Mouse (Mus musculus): ENCODE data around the gene Dcp1b. TPM values are rescaled to one million over a fixed set of nuclear protein-coding genes. Genes with fewer than 3 reads are reported as not detected.

The Dcp1b gene
- total RNA-seq, 1 experiment: 2.5 TPM

DNA sequence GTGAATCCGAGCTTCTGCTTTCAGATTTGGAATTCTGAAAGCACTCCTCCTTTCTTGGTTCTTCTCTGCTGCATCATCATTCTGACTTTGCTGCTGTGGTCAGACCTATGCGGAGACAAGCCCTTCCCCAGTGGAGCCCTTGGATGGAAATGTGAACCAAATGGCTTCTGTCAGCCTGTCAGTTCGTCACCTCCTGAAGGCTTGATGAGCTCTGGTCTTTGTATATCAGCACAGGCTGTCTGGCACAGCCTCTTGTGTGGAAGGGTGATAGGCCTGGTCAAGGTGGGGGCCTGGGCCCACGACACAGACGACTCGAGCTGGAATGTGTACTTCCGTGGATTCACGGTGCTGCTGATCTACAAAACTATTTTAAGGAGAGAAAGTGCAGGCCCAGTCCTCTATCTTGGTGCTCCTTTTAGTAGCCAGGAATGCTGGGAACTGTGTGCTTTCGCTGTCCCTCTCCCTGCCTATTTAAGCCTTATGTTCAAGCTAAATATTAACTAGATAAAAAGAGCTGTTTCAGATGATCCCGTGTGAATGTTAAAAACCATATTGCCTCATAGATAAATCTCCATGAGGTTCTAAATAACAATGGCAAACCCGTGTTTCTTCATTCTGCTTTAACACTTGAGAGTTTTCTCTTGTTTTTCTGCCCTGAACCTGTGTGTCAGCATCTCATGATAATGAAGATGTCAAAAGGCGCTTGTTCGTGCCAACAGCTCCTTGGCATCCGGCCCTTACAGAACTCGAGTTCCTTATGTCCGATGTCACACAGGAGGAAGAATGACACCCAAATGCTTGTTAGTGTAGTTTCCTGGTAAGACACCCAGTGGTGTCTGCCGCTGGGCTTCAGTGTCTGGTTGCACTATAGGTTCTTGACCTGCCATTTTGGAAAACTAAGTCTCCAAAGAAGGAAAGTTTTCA is 21.6 kb downstream of the Dcp1b start, which contains the start of gene Cacna1c:
Gene Cacna1c, minus strand, starts transcription at position 37 of the 924 bp plus-strand sequence.
- no peak for DNase-seq (ENCODE audit: low read depth, low spot score)
- TF ChIP-seq CHD2 (IDR thresholded peaks at IDR 0.05; ENCODE audit: low read depth, low read length) (no peak), ZNF384 (IDR thresholded peaks at IDR 0.05; ENCODE audit: low read depth, low read length) (no peak), HCFC1 (IDR thresholded peaks at IDR 0.05; ENCODE audit: borderline replicate concordance, insufficient read depth, low read length) (no peak), ZC3H11A (IDR thresholded peaks at IDR 0.05; ENCODE audit: borderline replicate concordance, low read depth, low read length) (no peak)
- Histone ChIP-seq H3K9me3 (ENCODE audit: control insufficient read depth, insufficient read depth, low read depth, low read length) (no peaks in the 10 kb centered on the region), H3K36me3 (ENCODE audit: control insufficient read depth, insufficient read depth, low read length, poor library complexity, severe bottlenecking) (peaks cover 8% of the 10 kb centered on the region; the same call in 1 of the 2 replicates), H3K9ac (ENCODE audit: insufficient read depth, low read depth, low read length, poor library complexity, severe bottlenecking) (no peak within 1 kb of the TSS), H3K4me1 (ENCODE audit: control insufficient read depth in 2 of 2, insufficient read depth in 2 of 2, low read length in 2 of 2, poor library complexity in 1 of 2) (peaks cover 1 to 14% of the 10 kb centered on the region in 2 experiments; a peak in 2 of 4 replicates), H3K27ac (ENCODE audit: insufficient read depth, low read depth, low read length, poor library complexity, severe bottlenecking) (no peak within 1 kb of the TSS), H3K4me3 (ENCODE audit: insufficient read depth in 1 of 2, low read depth in 1 of 2, low read length in 2 of 2, poor library complexity in 1 of 2, severe bottlenecking in 1 of 2) (no peak within 1 kb of the TSS)
- in situ Hi-C loops (cut with MboI; ENCODE audit: low sequenced_read_pairs in 2 of 2, unreplicated experiment in 2 of 2): no loop called here

DNA sequence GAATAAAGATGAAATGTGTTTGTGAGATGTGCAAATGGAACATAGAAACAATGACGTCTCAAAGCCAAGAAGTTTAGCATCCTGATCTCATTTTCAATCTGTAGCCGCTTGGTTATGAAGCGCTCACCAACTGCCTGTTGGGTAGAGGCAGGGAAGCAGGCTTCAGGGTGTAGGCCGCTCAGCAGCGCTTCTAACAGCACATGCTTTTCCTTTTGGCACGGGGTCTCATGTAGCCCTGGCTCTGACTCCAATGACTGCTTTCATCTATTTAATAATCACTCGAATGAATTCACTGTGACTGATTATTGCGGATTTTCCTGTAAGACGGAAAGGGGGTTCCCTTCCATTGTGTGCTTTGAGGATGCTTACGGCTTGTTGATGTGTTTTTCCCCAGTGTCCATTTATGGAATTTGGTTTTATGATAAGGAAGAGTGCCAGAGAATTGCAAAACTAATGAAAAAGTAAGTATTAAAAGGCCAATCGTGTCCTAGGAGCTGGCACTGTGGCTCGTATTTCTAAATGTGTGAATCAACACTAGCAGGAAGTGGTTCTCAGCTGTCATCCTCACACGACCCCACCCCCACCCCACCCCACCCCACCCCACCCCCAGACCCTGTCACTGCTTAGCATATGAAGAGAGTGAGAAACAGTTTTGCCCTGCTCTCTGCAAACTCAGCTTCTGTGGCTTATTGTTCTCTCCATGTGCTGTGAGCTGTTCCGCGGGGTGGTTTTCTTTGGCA is 23.7 kb downstream of the Dcp1b start:
- peaks cover 4% of the 10 kb centered on the region; the same call in 1 of the 2 replicates for H3K36me3 ChIP-seq (ENCODE audit: control insufficient read depth, insufficient read depth, low read length, poor library complexity, severe bottlenecking)
- TF ChIP-seq CHD2 (IDR thresholded peaks at IDR 0.05; ENCODE audit: low read depth, low read length) (no peak), HCFC1 (IDR thresholded peaks at IDR 0.05; ENCODE audit: borderline replicate concordance, insufficient read depth, low read length) (no peak), ZNF384 (IDR thresholded peaks at IDR 0.05; ENCODE audit: low read depth, low read length) (no peak), ZC3H11A (IDR thresholded peaks at IDR 0.05; ENCODE audit: borderline replicate concordance, low read depth, low read length) (no peak), MAFK (IDR thresholded peaks at IDR 0.05; ENCODE audit: insufficient read depth, low read depth, low read length) (no peak)
- H3K27ac ChIP-seq (ENCODE audit: insufficient read depth, low read depth, low read length, poor library complexity, severe bottlenecking): no peak overlapping the region; the same call in 1 of the 2 replicates
- DNase-seq (ENCODE audit: low read depth, low spot score): no peak
- no peaks in the 10 kb centered on the region for H3K9me3 ChIP-seq (ENCODE audit: control insufficient read depth, insufficient read depth, low read depth, low read length)
- no peak overlapping the region for H3K4me3 ChIP-seq (ENCODE audit: insufficient read depth in 1 of 2, low read depth in 1 of 2, low read length in 2 of 2, poor library complexity in 1 of 2, severe bottlenecking in 1 of 2)
- in situ Hi-C loops (cut with MboI; ENCODE audit: low sequenced_read_pairs in 2 of 2, unreplicated experiment in 2 of 2): no loop called here
- H3K9ac ChIP-seq (ENCODE audit: insufficient read depth, low read depth, low read length, poor library complexity, severe bottlenecking): no peak overlapping the region
- peaks cover 1 to 14% of the 10 kb centered on the region in 2 experiments; a peak in 2 of 4 replicates for H3K4me1 ChIP-seq (ENCODE audit: control insufficient read depth in 2 of 2, insufficient read depth in 2 of 2, low read length in 2 of 2, poor library complexity in 1 of 2)

DNA sequence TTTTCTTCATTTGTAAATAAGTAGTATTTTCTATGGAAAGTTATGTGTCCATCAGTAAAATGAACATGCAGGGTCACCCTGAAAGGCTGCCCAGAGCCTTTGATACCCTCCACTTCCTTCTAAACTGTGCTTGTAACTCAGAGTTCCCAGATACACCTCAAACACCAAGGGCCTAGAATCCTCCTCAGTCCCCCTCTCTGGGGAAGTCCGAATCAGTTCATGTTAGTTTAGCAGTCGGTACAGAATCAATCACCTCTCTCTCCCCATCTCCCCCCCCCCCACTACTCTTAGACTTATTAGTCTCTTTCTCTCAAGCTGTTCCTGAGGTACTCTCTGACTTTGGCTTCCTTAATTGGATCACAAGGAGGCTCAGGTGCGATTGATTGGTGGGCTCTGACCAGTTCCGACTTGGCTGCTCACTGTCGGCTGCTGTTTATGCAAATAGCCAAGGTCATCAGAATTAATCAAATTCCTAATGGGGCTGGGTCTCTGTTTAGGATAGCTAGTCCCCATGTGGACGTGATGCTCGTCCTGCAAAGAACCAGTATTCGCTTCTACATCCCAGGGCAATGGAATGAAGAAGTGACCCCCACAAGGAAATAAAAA is 24.3 kb downstream of the Dcp1b start:
- no peak for DNase-seq (ENCODE audit: low read depth, low spot score)
- in situ Hi-C loops (cut with MboI; ENCODE audit: low sequenced_read_pairs in 2 of 2, unreplicated experiment in 2 of 2): no loop called here
- H3K9ac ChIP-seq (ENCODE audit: insufficient read depth, low read depth, low read length, poor library complexity, severe bottlenecking): no peak overlapping the region
- H3K4me1 ChIP-seq (ENCODE audit: control insufficient read depth in 2 of 2, insufficient read depth in 2 of 2, low read length in 2 of 2, poor library complexity in 1 of 2): peaks cover 1 to 12% of the 10 kb centered on the region in 2 experiments; a peak in 2 of 4 replicates
- no peaks in the 10 kb centered on the region for H3K9me3 ChIP-seq (ENCODE audit: control insufficient read depth, insufficient read depth, low read depth, low read length)
- H3K36me3 ChIP-seq (ENCODE audit: control insufficient read depth, insufficient read depth, low read length, poor library complexity, severe bottlenecking): peaks cover 2% of the 10 kb centered on the region; the same call in 1 of the 2 replicates
- no peak overlapping the region for H3K4me3 ChIP-seq (ENCODE audit: insufficient read depth in 1 of 2, low read depth in 1 of 2, low read length in 2 of 2, poor library complexity in 1 of 2, severe bottlenecking in 1 of 2)
- no peak overlapping the region; the same call in 1 of the 2 replicates for H3K27ac ChIP-seq (ENCODE audit: insufficient read depth, low read depth, low read length, poor library complexity, severe bottlenecking)
- no peak for TF ChIP-seq ZNF384 (IDR thresholded peaks at IDR 0.05; ENCODE audit: low read depth, low read length)
- TF ChIP-seq CHD2 (IDR thresholded peaks at IDR 0.05; ENCODE audit: low read depth, low read length): no peak
- no peak for TF ChIP-seq MAFK (IDR thresholded peaks at IDR 0.05; ENCODE audit: insufficient read depth, low read depth, low read length)
- TF ChIP-seq HCFC1 (IDR thresholded peaks at IDR 0.05; ENCODE audit: borderline replicate concordance, insufficient read depth, low read length): no peak

DNA sequence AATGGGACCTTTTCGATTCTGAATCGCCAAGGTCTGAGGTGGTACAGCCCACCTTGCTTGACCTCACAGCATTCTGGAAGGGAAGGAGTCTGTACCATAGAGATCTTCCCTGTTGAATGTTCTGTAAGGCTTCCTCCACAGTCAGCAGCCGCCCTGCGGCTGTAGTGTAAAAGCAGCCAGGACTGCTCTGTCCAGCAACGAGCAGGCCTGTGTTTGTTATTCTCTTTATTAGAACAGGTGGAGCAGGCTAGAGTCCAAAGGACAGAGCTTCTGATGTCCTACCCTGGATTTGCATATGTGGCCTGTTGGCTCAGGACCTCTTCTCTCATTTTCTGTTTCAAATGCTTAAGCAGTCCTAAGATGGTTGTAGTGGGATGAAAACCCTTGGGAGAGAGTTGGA is 25.3 kb downstream of the Dcp1b start:
- Histone ChIP-seq H3K36me3 (ENCODE audit: control insufficient read depth, insufficient read depth, low read length, poor library complexity, severe bottlenecking) (peaks cover 2% of the 10 kb centered on the region; the same call in 1 of the 2 replicates), H3K27ac (ENCODE audit: insufficient read depth, low read depth, low read length, poor library complexity, severe bottlenecking) (no peak overlapping the region), H3K9ac (ENCODE audit: insufficient read depth, low read depth, low read length, poor library complexity, severe bottlenecking) (no peak overlapping the region), H3K9me3 (ENCODE audit: control insufficient read depth, insufficient read depth, low read depth, low read length) (no peaks in the 10 kb centered on the region), H3K4me1 (ENCODE audit: control insufficient read depth in 2 of 2, insufficient read depth in 2 of 2, low read length in 2 of 2, poor library complexity in 1 of 2) (peaks cover 1 to 10% of the 10 kb centered on the region in 2 experiments; a peak in 2 of 4 replicates), H3K4me3 (ENCODE audit: insufficient read depth in 1 of 2, low read depth in 1 of 2, low read length in 2 of 2, poor library complexity in 1 of 2, severe bottlenecking in 1 of 2) (no peak overlapping the region)
- DNase-seq (ENCODE audit: low read depth, low spot score): no peak
- in situ Hi-C loops (cut with MboI; ENCODE audit: low sequenced_read_pairs in 2 of 2, unreplicated experiment in 2 of 2): no loop called here
- TF ChIP-seq MAFK (IDR thresholded peaks at IDR 0.05; ENCODE audit: insufficient read depth, low read depth, low read length): no peak
- TF ChIP-seq HCFC1 (IDR thresholded peaks at IDR 0.05; ENCODE audit: borderline replicate concordance, insufficient read depth, low read length): no peak
- no peak for TF ChIP-seq ZNF384 (IDR thresholded peaks at IDR 0.05; ENCODE audit: low read depth, low read length)
- no peak for TF ChIP-seq ZC3H11A (IDR thresholded peaks at IDR 0.05; ENCODE audit: borderline replicate concordance, low read depth, low read length)
- TF ChIP-seq CHD2 (IDR thresholded peaks at IDR 0.05; ENCODE audit: low read depth, low read length): no peak
